Mouse (Mus musculus) lung, postnatal 14 days (tissue): ENCODE measurements around the gene Nsd2.
"Not testable (repeated sequence)": the region's sequence is repeated elsewhere in the genome, so short reads cannot be mapped to it uniquely, and the experiment has no call there.

Experiments
- DNase-seq: peaks from one replicate; pipeline ENCODE4 v3.0.0; 2021

Gene Nsd2

DNA sequence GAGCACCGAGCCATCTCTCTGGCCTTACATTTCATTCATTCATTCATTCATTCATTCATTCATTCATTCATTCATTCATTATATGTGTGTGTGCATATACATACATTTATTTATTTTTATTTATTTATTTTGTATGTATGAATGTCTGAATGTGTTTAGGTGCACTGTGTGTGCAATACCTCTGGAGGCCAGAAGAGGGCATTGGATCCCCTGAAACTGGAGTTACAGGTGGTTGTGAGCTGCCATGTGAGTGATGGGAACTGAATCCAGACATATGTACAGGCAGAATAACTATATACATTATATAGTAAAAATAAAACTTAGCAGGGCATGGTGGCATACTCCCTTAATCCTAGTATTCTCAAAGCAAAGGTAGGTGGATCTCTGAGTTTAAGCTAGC lies 32.6 kb downstream of the Nsd2 start:
- no peak for DNase-seq

DNA sequence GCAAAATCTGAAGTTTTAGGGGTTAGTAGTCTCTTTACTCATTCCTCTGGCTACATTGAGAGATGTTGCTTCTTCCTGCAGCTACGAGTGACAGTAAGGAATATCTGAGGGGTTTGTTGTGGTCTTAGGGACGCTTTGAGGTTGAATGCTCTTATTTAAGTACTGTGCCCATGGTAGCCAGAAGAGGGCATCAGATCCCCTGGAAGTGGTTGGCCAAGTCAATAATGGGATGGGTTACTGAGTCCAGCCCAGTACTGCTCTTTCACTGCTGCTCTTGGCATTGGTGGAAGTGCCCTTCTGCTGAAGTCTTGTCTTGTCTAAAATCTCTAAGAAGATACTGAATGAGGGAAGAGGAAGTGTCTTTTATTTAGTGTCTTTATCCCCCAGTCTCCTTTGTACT lies 33.5 kb downstream of the Nsd2 start:
- DNase-seq: peak; percentile 3

DNA sequence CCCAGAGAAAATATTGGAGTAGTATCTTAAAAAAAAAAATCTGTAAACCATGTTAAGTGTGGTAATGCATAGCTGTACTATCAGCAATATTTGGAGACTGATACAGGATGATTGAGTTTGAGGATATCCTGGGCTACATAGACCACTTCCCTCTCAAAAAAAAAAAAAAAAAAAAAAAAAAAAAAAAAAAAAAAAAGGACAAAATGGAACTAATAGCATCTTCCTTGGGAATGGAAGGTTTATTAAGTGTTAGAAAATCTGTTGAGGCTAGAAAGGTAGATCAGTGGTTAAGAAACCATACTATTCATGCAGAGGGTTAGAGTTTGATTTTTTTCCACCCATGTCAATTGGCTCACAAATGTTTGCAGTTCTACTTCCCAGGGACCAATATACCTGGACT lies 37.2 kb downstream of the Nsd2 start:
- DNase-seq: no peak

DNA sequence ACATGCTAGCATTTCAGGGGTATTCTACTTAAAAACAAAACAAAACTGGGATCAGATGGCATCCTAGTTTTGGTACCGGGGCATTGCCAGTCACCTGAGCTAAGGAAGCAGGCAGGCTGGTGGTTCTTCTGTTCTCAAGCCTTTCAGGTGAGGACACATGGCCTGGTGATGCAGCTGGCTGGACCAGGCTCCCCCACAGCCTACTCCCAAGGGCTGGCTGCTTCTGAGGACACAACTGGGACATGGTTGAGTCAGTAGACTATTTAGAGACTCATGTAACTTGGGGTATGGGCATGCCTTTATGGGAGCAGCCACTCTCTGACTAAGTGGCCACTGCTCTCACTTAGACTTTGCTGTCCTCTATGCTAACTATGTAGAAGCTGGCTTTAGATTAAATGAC lies 54.9 kb downstream of the Nsd2 start:
- no peak for DNase-seq

DNA sequence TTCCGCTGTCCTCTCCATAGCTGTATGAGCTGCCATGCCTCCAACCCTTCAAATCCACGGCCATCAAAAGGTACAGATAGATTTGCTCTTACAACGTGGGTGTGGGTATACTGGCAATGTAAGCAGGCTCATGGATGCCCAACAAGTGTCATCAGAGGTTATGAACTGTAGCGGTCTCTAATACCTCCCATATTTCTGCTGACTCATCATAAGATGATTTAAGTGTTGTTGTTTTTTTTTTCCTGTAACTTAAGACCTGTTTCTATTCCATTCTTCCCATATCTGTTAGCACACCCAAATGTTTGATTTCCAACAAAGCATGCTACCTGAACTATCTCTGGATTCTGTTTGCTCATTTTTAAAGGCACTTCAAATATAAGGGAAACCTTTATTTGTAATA lies 60.6 kb downstream of the Nsd2 start:
- DNase-seq: no peak

DNA sequence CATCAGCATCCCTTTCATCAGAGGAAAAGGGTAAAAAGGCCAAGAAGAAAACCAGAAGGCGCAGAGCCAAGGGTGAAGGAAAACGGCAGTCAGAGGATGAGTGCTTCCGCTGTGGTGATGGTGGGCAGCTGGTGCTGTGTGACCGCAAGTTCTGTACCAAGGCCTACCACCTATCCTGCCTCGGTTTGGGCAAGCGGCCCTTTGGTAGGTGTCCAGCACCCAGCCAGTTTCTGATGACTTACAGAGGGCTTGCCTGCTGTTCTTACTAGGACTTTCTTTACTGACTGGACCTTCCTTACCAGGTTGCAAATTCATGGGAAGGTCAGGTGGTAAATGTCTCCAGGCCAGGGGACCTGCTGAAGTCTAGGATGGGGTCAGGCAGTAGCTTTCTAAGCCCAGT lies 72.9 kb downstream of the Nsd2 start:
- DNase-seq: no peak

DNA sequence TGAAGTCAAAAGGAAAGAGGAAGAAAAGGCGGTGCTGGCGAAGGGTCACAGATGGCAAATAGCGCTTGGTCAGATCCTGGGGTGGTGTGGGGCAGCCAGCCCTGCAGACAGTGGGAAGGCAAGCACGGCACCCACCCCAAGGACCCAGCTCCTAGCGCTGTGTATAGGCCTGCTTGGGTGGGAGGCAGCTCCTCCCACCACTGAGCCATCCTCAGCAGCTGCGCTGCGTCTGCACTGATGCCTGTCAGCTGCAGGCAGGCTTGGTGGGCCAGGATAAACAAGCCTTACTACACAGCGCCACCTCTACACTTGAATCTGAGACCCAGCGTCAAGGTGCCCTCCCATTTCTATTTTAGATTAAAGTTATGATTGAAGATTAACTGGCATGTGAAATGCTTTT lies 74.6 kb downstream of the Nsd2 start:
- DNase-seq: no peak

DNA sequence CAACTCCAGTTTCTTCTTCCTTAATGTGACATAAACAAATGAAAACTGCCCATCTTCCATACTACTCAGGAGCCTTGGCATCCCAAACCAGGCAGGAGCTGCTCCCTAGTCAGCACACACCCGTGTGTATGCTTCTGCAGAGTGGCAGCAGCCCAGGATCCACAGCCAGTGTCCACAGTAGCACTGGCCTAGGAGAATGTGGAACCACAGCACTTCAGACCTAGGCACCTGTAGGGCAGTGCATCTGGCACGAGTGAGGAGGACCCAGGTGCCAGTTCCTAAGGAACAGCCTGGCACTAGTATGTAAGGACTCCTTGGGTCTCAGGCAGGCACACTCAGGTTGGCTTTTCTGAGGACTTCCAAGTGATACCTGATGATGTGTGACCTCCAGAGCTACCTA lies 76.6 kb downstream of the Nsd2 start:
- DNase-seq: no peak

DNA sequence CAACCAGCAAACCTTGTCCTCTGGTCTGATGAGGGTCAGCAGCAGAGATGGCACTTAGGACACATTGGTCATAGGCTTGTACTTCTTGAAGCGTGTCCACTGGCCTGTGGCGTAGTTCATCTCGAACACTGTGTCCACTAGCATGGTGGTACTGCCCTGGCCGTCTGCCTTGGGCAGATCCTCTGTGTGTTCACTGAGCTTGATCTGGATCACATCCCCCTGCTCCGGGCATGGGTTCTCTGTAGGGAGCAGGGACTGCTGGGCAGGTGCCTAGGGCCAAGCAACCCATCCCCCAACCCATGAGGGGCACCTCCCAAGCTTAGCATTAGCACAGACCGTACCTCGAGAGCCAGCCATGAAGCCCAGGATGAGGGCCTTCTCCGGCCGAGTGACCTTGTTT lies 78.1 kb downstream of the Nsd2 start:
- DNase-seq: no peak

DNA sequence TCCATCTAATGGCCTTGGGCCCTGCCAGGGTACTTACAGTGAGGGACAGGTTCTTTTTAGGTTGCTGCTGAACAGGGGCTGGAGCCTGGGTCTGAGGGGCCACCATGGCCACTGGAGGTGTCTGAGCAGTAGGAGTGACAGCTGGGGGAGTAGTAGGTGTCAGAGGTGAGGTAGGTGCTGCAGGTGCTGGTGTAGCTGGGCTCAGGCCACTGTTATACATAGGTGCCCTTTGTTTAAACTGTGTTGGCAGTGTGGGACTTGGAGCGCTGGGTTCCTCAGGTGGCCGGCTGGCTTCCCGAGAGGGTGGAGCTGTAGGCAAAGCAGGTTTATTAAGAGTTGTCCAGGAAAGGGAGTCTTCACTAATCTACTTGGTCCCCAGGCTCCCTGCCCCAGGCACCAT lies 78.7 kb downstream of the Nsd2 start:
- DNase-seq: no peak

DNA sequence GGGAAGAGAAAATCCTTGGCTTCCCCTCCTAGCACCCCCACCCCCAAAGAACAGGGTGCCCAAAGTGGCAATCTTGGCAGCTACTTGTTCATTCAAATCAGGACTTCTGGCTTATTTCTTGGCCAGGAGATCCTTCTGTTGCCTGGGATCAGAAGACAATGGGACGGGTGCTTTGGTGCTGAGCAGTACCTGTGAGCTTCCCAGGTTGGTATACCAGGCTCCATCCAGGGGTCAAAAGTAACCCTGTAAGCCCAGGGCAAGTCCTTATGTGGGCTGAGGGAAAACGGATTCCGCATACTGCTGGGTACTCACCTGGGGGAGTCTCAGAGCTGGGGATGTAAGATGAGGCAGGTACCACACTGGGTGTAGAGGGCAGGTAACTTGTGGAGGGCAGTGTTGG lies 79.6 kb downstream of the Nsd2 start:
- no peak for DNase-seq

DNA sequence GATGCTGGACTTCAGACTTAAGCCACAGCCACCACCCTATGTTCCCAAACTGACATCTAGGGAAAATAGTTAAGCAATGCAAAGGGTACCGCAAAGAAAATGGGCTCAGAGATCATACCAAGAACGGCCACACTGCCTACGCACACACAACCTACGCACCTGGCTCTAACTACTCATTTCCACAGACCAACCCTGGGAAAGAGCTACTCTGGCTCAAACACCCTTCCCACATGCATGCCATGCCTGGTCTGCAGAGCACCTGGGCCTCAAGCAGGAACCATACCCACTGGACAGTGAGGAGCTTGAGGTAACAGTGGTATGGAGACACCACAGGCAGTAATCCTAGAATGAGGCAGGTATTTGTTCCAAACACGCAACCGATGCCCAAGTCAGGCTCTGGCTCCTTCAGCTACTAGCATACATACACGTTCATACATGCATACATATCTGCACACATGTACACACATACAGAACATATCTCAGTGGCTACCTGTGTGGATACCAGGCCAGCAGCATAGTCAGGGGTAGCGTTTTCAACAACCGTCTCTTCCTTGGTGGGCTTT lies 80.3 kb downstream of the Nsd2 start:
- no peak for DNase-seq

DNA sequence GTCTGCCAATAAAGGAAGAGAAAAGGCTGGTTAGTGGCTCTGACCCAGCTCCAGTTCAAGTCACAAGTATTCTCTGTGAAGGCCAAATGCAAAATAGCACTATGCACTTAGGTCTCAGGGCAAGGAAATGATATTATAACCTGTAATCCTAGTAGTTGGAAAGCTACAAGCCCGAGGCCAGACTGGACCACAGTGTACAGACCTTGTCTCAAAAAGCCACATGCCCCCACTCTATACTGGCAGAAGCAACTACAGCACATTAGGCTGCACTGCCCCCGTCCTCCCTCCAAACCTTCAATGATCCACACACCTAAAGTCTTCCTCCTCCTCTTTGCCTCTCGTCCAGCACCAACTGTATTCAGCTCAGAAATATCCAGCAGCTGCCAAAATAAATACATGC lies 80.8 kb downstream of the Nsd2 start:
- DNase-seq: no peak

DNA sequence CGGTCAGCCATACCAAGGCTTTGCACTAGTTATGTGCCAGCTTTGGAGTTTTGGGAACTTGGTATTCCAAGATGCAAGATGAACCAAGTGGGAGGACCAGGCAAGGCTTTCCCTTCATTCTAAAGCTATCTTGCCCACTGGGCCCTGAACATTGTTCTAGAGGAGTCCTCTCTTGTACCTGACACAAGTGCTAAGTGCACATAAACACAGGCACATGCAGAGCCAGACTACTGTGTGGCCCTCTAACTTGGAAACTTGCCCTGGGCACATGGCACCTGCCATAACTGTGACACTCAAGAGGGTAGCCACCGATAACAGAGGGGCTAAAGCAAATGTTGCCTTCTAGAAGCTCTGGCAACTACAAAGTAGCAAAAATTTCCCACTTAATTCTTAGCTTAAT lies 82.2 kb downstream of the Nsd2 start:
- no peak for DNase-seq

DNA sequence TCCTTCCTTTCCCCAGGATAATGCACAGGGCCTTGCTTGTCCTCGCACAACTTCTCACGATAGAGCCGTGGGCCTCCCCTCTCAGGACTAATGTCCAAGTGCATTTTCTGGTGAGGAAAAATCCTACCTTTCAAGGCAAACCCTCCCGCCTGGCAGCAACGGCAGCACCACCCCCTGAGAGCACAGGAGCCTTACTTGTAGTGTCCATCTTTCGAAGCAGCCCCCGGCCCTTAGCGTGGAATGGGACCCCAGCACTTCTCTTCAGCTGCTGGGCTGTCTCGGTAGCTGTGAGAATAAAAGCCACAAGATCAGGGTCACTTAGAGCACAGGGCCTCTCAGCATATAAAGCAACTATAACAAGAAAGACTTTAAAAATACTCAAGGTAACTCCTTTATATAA lies 82.7 kb downstream of the Nsd2 start:
- DNase-seq: no peak

DNA sequence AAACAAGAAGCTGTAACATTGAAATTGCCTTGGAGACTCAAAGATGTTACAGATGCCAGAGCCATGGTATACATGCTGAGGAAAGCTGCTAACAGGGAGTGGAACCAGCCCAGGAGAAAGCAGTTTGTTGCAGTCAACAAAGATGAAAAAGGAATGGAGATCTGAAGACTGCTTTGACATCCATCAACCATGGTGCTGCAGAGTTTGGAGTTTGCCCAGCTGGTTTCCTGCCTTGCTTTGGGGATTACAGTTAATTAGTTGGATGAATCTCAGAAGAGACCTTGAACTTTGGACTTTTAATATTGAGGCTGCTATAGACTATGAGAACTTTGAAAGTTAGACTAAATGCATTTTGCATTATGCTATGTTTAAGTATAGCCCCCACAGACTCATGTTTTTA lies 94.5 kb downstream of the Nsd2 start:
- not testable (repeated sequence) for DNase-seq

DNA sequence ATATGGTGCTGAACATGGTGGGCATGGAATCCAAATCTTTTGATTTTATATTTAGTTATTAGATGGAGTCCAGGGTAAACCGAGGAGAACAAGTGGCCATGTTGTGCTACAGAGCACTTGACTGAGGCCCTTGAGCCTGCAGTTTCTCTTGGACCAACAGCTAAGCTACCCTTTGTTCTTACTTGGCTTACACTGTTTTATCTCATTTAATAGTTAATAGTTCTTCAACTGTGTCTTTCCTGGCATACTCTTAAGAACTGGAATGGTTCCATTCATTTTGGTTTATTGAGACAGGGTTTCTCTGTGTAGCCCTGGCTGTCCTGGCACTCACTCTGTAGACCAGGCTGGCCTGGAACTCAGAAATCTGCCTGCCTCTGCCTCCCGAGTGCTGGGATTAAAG lies 96.1 kb downstream of the Nsd2 start:
- not testable (repeated sequence) for DNase-seq

DNA sequence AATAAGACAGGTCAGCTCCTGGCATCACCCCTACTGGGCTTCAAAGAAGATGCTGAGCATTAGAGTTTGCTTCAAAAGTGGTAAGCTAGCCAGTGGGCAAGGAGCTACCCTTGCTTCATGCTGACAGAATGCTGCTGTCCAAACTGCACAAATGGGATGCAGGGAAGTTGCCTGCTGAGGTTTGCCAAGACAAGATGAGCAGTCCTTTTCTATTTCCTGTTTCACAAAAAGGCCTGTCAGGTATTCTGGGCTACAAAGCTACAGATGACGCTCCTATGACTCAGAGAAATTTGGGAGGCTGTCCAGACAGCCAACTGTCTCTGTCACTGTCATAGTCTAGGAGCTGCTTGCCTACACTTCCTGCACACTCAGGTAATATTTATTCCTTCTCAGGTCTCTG lies 98.9 kb downstream of the Nsd2 start:
- no peak for DNase-seq

DNA sequence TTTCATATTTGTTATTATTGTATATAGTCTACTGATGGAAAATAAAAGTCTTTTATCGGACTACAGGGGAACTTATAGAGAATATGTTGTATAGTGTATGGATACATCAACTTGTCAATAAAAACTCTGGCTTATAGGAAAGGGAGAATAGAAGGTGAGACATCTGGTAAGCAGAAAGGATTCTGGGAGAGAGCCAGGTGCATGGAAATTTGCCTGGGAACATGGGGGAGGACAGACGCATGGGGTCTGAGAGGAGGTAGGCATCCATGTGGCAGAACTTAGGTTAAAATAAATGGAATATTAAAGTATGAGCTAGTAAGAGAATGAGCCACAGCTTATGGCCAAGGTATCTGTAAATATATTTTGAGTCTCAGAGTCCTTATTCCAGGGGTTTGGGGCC lies 99.5 kb downstream of the Nsd2 start:
- no peak for DNase-seq

DNA sequence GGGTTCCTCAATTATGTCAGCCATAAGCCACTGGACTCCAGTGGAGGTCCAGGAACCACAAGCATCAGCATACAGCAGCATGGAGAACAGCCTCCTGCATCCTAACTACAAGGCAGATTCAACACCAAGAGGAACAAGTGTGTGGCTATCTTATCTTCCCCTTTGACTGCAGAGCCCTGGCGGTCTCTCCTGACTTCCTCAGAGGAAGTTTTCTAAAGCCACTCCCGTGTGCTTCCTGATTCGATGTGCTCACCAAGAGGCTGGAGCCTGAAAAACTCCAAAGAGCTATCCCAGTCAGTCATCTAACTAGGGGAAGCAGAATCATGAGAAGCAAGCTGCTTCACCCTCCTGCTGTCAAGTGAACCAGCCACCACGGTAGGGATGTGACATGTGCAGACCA lies 100.4 kb downstream of the Nsd2 start:
- no peak for DNase-seq

DNA sequence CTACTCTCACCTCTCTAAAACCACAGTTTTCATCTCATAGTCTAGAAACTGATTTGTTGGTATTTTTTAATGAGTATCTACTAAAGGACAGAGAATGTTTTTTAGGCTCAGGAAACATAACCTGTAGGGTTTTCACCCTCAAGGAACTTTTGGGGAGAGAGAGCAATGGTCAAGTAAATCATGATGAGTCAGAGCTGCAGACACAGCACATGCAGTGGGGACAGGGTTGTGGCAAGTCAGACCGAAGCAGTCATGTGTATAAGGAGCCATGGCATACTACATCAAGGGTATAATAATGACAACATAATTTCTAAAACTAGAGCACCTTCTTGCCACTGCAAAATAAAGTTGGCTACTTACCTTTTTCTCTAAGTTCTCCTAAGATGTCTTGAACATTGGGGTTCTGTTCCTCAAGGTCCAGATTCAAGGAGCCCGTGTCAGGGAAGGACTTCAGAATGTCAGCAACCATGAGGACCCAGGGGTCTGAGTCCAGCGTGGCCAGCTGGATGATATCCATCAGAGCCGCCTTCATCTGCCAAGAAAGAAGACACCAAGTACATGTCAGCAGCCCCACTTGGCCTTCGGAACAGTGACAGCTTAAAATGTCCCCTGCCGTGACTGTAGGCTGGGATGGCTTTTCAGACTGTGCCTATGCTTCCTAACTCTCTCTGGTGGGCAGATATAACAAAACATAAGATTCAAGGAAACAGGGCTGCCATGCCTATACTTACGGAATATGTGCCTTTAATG lies 101.1 kb downstream of the Nsd2 start:
- no peak for DNase-seq

DNA sequence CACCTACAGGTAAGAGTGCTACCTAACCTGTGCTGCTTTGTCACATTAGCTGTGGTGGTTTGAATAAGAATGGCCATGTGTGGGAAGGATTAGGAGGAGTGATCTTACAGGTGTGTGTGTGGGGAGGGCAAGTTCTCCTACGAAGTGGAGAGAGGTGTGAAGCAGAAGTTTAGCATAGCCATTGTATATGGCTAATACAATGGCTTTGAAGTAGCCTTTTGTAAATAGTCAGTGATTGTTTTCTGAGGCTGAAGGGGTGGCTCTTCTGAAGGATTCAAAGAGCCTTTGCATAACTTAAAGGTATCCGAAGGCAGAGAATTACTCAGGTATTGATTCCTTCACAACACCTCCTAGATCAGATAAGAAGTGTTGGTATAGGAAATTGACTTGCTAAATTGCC lies 102.0 kb downstream of the Nsd2 start:
- DNase-seq: no peak

DNA sequence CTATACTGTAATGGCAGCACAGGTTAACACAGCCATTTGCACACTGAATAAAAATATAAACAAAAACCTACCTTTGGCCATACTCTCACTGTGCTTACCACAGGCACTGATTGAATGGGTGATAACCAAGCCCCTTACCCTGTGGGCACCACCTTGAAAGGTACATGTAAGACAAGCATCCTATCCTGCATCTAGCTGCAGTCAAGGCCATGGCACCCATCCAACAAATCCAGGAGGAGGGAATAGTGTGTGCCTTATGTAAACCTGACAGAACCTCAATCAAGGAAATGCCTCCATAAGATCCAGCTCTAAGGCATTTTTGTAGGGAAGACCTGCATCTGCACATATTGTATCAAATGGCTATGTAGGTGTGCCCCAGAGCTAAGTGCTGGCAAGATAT lies 105.6 kb downstream of the Nsd2 start:
- DNase-seq: no peak

DNA sequence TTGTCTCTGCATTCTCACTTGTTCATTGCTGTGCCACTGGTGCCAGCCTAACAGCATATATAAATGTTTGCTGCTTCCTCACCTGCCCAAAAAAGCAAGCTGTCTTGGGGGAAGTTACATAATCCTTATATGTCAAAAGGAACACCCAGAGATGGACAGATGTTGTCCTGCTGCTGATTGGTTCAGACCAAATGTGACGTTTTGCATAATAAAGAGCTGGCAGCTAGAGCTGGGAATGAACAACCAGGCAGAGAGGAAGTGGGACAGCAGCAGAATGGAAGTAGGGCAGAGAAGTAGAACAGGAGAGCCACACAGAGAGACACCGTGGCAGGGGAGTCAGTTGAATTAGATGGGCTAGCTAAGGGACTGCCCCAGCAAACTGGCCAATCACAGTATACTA lies 111.9 kb downstream of the Nsd2 start:
- no peak for DNase-seq

DNA sequence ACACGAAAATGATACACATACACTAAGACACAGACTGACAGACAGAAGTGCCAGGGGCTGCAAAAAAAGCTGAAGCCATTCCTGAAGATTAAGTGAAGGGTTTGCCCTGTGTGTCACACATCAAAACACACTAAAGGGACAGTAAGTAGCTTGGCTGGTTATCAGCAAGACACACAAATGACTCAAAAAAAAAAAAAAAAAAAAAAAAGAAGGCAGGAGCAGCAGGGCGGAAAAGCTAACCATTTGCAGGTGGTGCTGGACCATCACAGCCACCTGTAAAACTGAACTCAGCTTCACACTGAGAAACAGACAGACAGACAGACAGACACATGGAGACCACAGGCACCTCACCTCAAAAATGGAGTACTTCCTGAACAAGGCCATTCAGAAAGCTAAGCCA lies 113.6 kb downstream of the Nsd2 start:
- no peak for DNase-seq
